Mouse (Mus musculus) midbrain, postnatal 0 days (tissue): Measurements from ENCODE around the gene Tpcn1. TPM values are rescaled to one million over a fixed set of nuclear protein-coding genes. Genes with fewer than 3 reads are reported as not detected.

ENCODE experiments used
- ATAC-seq: fragments of 200-750 bp; cut with Nextera tagmentation; 2 replicates; pipeline ENCODE4 v1.8.0; 2017; ENCODE audit warnings: moderate number of reproducible peaks, mild to moderate bottlenecking, moderate TSS enrichment, moderate library complexity; ENCODE audit not compliant: low FRiP score
- DNase-seq: peaks from one replicate; pipeline ENCODE4 v3.0.0-alpha.2; 2015; ENCODE audit warnings: low spot score
- H3K27ac ChIP-seq: fragments of 300-500 bp; sonication (generic); 2 replicates; pipeline ENCODE4 v1.5.1; 2014; ENCODE audit warnings: low read depth, mild to moderate bottlenecking, low read length, mixed read lengths
- H3K27me3 ChIP-seq: fragments of 300-500 bp; sonication (generic); 2 replicates; pipeline ENCODE4 v1.6.1; 2014; ENCODE audit warnings: low read length, control low read depth, mixed read lengths; ENCODE audit not compliant: insufficient read depth
- H3K36me3 ChIP-seq: fragments of 300-500 bp; sonication (generic); 2 replicates; pipeline ENCODE4 v1.6.1; 2014; ENCODE audit warnings: low read length, control low read depth, mixed read lengths; ENCODE audit not compliant: insufficient read depth
- H3K4me1 ChIP-seq: fragments of 300-500 bp; sonication (generic); 2 replicates; pipeline ENCODE4 v1.6.1; 2014; ENCODE audit warnings: mild to moderate bottlenecking, control low read depth, antibody characterized with exemption, low read length, mixed read lengths; ENCODE audit not compliant: insufficient read depth
- H3K4me2 ChIP-seq: fragments of 300-500 bp; sonication (generic); 2 replicates; pipeline ENCODE4 v1.6.1; 2014; ENCODE audit warnings: low read depth, mild to moderate bottlenecking, low read length, mixed read lengths; ENCODE audit not compliant: poor library complexity, severe bottlenecking
- H3K4me3 ChIP-seq: fragments of 300-500 bp; sonication (generic); 2 replicates; pipeline ENCODE4 v1.5.1; 2014; ENCODE audit warnings: low read depth, mild to moderate bottlenecking, low read length, moderate library complexity
- H3K9ac ChIP-seq: fragments of 300-500 bp; sonication (generic); replicated peaks from 2 replicates; pipeline ENCODE4 v1.6.1; 2014; ENCODE audit warnings: mild to moderate bottlenecking, low read length, moderate library complexity, mixed read lengths; ENCODE audit not compliant: poor library complexity, severe bottlenecking
- H3K9me3 ChIP-seq: fragments of 300-500 bp; sonication (generic); 2 replicates; pipeline ENCODE4 v1.6.1; 2016; ENCODE audit warnings: low read length, control low read depth
- CTCF ChIP-seq: IDR thresholded peaks from 2 replicates; pipeline ENCODE4 v1.5.1; 2016; ENCODE audit warnings: antibody characterized with exemption, mild to moderate bottlenecking
- WGBS: fragments of 180-500 bp; shearing (Covaris S2); extraction: QIAGEN DNeasy Blood & Tissue Kit; methylation state at CpG from one replicate; pipeline ENCODE4 v1.1.7; 2014; 5-methylcytosine and 5-hydroxymethylcytosine counted together
- polyA plus RNA-seq: library from polyadenylated mRNA; unstranded; fragments of >200 nt; fragmentation: Nextera tagmentation; extraction: Ambion mirVana; gene quantifications from 2 replicates; pipeline ENCODE4 v1.2.1, GENCODE M21; 2015
- total RNA-seq: library from RNA; depleted of rRNA; stranded (reverse); fragments of >200 nt; gene quantifications from 2 replicates; pipeline ENCODE4 v1.2.3, GENCODE M21; 2014

Gene Tpcn1
- total and polyA plus RNA-seq, 2 experiments from 2014 or later, result 9.4 to 25.3 TPM

DNA sequence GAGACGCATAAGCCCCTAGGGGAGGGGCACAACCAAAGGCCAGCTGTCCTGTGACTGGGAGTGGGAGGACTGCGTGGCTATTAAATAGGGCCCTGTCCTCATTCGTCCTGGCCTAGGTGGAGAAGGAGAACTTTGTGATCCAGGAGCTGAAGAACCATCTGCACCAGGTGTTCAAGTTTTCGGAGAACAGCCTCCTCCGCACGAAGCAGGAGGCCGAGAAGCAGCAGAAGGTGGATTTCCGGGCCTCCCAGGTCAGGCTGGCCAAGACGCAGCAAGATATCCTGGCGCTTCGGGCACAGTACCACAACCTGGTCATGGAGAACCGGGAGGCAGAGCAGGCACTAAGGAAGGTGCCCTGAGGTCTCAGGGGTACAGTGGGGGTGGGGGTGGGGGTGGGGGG is 13.7 kb upstream of the Tpcn1 start:
- no peak for ATAC-seq
- H3K27ac ChIP-seq, result no peak overlapping the region
- no peak overlapping the region for H3K9ac ChIP-seq
- no peaks in the 10 kb centered on the region for H3K4me1 ChIP-seq
- no peak overlapping the region for H3K4me2 ChIP-seq
- no peaks in the 10 kb centered on the region for H3K36me3 ChIP-seq
- no peaks in the 10 kb centered on the region for H3K9me3 ChIP-seq
- no peak for DNase-seq
- no peak overlapping the region for H3K4me3 ChIP-seq
- WGBS, result 95% methylated on average over 12 of the region's 12 CpGs
- TF ChIP-seq CTCF, result no peak
- H3K27me3 ChIP-seq, result no peaks in the 10 kb centered on the region

DNA sequence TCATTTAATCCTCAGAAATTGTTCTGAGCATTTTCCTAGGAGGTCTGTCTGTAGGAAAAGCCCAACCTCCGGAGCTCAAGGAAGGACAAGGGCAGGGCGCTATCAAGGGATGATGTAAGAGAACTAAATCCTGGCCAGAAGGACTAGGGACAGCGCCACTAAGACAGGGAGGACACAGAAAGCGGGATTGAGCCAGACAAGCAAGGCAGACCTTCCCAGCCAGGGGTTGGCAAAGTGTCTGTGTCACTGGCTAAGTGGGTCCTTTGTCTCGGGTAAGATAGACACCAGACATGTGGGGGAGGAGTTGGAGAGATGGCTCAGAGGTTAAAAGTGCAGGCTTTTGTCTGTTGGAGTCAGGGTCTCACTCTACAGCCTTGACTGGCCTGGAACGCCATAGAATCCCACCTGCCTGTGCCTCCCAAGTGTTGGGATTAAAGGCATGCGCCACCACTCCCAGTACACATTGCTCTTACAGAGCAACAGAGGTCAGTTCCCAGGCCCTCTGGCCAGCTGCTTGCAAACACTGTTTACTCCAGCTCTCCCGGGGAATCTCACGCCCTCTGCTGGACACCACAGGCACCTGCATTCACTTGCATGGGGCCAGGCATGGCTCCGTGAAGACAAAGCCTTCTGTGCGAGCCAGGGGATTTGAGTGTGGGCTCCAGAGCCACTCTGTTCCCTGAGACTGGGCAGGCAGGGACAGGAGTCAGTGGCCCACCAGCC is 12.6 kb upstream of the Tpcn1 start:
- Histone ChIP-seq H3K4me3 (no peak overlapping the region), H3K27me3 (no peaks in the 10 kb centered on the region), H3K9ac (no peak overlapping the region), H3K36me3 (no peaks in the 10 kb centered on the region), H3K9me3 (no peaks in the 10 kb centered on the region), H3K27ac (no peak overlapping the region), H3K4me1 (no peaks in the 10 kb centered on the region), H3K4me2 (no peak overlapping the region)
- 61% methylated on average over 11 of the region's 11 CpGs for WGBS
- DNase-seq (no peak), ATAC-seq (no peak)
- peak; percentile 64 for TF ChIP-seq CTCF

- Histone ChIP-seq H3K9ac (no peak overlapping the region), H3K4me1 (no peaks in the 10 kb centered on the region), H3K4me2 (no peak overlapping the region), H3K27ac (no peak overlapping the region), H3K9me3 (no peaks in the 10 kb centered on the region), H3K27me3 (no peaks in the 10 kb centered on the region), H3K36me3 (no peaks in the 10 kb centered on the region), H3K4me3 (no peak overlapping the region)
- TF ChIP-seq CTCF, result no peak
- 93% methylated on average over 6 of the region's 6 CpGs for WGBS
- DNase-seq, result no peak
- no peak for ATAC-seq
Measured at GRCm38 (mm10) chr5:120599625-120600024, 11.2 kb upstream of the Tpcn1 start.

DNA sequence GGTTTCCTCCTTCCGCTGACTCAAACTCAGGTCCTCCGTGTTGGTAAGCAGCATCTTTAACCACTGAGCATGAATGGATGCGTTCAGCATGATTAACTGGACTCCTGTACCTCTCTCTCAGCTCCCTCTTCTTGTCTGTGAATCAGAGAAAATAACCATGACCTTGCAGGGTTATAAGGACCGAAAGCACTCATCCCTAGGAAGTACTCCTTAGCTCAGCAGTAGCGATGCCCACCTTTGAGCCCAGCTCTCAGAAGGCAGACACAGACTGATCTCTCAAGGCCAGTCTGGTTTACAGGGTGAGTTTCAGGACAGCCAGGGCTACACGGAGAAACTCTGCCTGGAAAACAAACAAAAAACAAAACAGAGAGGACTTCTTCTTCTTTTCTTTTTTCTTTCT is 6.0 kb upstream of the Tpcn1 start:
- Histone ChIP-seq H3K4me2 (no peak overlapping the region), H3K4me1 (no peaks in the 10 kb centered on the region), H3K9me3 (no peaks in the 10 kb centered on the region), H3K36me3 (no peaks in the 10 kb centered on the region), H3K27ac (no peak overlapping the region), H3K4me3 (no peak overlapping the region), H3K27me3 (no peaks in the 10 kb centered on the region), H3K9ac (no peak overlapping the region)
- ATAC-seq (no peak), DNase-seq (no peak)
- no peak for TF ChIP-seq CTCF
- WGBS, result 87% methylated on average over 6 of the region's 6 CpGs

GRCm38 (mm10) chr5:120592141-120592540 is 3.7 kb upstream of the Tpcn1 start:
- Histone ChIP-seq H3K27ac (no peak overlapping the region), H3K27me3 (no peaks in the 10 kb centered on the region), H3K9ac (no peak overlapping the region), H3K4me1 (no peaks in the 10 kb centered on the region), H3K9me3 (no peaks in the 10 kb centered on the region), H3K36me3 (no peaks in the 10 kb centered on the region), H3K4me2 (no peak overlapping the region), H3K4me3 (no peak overlapping the region)
- WGBS, result 75% methylated on average over 7 of the region's 7 CpGs
- DNase-seq (no peak), ATAC-seq (no peak)
- peak; percentile 66 for TF ChIP-seq CTCF

DNA sequence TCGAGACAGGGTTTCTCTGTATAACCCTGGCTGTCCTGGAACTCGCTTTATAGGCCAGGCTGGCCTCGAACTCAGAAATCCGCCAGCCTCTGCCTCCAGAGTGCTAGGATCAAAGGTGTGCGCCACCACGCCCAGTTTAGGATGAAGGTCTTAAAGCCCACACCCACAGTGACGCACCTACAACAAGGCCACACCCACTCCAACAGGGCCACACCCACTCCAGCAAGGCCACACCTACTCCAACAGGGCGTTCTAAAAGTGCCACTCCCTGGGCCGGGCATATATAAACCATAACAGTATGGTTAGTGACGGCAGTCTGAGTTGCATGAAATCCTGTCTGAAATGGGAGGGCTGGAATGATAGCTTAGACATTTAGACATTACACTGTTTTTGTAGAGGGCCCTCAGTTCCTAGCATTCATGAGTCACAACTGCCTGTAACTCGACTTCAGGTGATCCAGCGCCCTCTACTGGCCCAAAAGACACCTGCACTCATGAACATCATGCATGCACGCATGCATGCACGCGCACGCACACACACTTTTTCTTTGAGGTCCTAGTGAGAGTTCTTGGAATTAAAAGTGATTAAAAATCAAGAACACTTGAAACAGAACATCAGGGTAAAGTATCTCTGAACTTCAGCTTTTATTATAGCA is 2.0 kb upstream of the Tpcn1 start:
- H3K27ac ChIP-seq, result no peak overlapping the region
- H3K4me1 ChIP-seq, result no peaks in the 10 kb centered on the region
- H3K9me3 ChIP-seq, result no peaks in the 10 kb centered on the region
- H3K27me3 ChIP-seq, result no peaks in the 10 kb centered on the region
- H3K9ac ChIP-seq, result no peak overlapping the region
- DNase-seq, result no peak
- no peaks in the 10 kb centered on the region for H3K36me3 ChIP-seq
- no peak for ATAC-seq
- no peak overlapping the region for H3K4me2 ChIP-seq
- TF ChIP-seq CTCF, result peak; percentile 64
- 78% methylated on average over 16 of the region's 16 CpGs for WGBS
- no peak overlapping the region for H3K4me3 ChIP-seq
